Mouse (Mus musculus): ENCODE measurements at regions not wholly inside any gene's neighbourhood (a gene's known extent, or its start where the extent isn't known, plus 50 kb on each side); places are given as distances from the start of the nearest gene placed in this dataset.

DNA sequence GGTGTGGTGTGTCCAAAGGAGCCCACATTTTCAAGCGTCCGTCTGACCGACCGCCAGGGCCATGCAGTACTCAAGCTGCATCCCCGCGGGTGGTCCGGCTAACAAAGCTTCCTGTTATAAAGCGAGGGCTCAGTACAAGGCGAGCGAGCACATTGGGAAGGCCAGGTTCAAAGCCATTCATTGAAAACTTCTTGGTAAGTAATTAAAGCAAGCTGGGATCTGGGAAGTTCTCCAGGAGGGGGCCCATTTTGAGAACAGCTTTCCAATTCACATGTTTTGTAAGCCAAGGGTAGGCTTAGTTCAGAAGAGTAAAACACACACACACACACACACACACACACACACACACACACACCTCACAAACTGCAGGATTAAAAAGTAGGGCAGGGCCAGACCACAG is 57.3 kb upstream of the Prep start:
- DNase-seq (ENCODE audit: low spot score in 2 of 2): no peak

- no peak for DNase-seq (ENCODE audit: low spot score in 2 of 2)
Measured at GRCm38 (mm10) chr10:45009235-45009634, 57.8 kb upstream of the Prep start.

GRCm38 (mm10) chr10:45004037-45004653 is 62.9 kb upstream of the Prep start:
- DNase-seq (ENCODE audit: low spot score in 2 of 2): no peak

- DNase-seq (ENCODE audit: low spot score in 2 of 2): no peak
Measured at GRCm38 (mm10) chr10:45003344-45003681, 63.7 kb upstream of the Prep start.

- no peak for DNase-seq (ENCODE audit: low spot score in 2 of 2)
Measured at GRCm38 (mm10) chr10:45002637-45003343, 64.2 kb upstream of the Prep start.

DNA sequence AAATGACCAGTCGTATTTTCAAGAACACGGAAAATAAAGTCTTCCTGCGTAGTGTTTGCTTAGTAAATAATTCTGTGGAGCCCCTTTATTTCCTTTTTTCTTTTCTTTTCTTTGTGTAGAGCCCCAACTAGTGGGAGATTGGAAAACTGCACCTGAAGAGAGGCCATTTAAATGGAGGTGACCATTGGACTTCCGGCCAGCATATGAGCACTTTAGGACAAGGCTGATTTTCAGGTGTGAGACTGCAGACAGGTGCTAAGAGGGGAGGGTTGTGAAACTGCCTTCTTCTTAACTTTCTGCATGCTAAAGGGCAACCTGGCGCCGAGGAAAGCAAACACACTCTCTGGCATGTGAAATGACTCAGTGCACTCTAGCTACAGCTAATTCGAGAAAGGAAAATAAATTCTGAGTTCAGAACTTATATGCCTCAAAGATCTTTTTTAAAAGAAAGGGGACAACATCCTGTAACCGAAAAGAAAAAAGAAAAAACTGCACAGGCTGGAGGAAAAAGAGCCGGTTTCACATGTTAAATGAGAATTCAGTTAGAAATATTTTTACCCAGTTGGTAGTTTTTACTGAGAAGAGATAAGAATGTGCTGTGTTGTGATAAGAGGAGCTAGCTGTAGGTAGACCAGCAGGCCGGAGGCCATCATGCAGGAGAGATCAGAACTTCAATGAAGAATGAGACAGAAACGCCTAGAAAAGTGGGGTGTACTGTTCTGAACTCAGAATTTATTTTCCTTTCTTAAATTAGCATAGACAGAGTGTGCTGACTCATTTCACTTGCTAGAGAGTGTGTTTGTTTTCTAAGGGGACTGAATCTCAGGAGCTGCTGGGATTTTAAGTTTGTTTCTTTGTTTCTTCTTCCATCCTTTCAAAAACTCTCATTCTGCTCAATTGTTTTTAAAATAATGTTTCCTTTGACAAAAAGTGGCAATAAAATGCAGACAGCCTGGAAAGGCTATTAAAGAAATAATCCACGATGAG is 65.8 kb upstream of the Prep start:
- DNase-seq (ENCODE audit: low spot score in 2 of 2): peak in 1 of 2 experiments; percentile 21

GRCm38 (mm10) chr10:45000027-45000840 is 66.8 kb upstream of the Prep start:
- DNase-seq (ENCODE audit: low spot score in 2 of 2): no peak

- no peak for DNase-seq (ENCODE audit: low spot score in 2 of 2)
Measured at GRCm38 (mm10) chr10:44997906-44998289, 69.1 kb upstream of the Prep start.

- no peak for DNase-seq (ENCODE audit: low spot score in 2 of 2)
Measured at GRCm38 (mm10) chr10:44997184-44997905, 69.7 kb upstream of the Prep start.

DNA sequence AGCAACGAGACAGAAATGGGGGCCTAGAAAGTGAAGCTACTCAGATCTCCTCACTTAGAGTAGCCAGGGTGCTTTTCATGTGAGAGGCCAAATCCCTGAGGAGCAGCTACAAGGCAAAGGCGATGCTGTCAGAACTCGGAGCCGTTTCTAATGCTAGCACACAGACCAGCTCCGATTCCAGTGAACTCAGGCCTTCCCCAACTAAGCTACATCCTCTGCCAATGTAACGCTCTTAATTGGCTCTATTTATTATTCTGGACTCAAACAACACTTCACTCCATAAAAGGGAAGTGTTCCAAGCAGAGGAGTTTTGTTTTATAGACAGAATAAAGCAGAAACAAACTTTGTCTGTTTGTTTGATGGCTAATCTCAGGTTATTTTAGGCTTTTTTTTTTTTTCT is 71.2 kb upstream of the Prep start:
- DNase-seq (ENCODE audit: low spot score in 2 of 2): no peak

GRCm38 (mm10) chr10:44994385-44995281 is 72.4 kb upstream of the Prep start:
- no peak for DNase-seq (ENCODE audit: low spot score in 2 of 2)

DNA sequence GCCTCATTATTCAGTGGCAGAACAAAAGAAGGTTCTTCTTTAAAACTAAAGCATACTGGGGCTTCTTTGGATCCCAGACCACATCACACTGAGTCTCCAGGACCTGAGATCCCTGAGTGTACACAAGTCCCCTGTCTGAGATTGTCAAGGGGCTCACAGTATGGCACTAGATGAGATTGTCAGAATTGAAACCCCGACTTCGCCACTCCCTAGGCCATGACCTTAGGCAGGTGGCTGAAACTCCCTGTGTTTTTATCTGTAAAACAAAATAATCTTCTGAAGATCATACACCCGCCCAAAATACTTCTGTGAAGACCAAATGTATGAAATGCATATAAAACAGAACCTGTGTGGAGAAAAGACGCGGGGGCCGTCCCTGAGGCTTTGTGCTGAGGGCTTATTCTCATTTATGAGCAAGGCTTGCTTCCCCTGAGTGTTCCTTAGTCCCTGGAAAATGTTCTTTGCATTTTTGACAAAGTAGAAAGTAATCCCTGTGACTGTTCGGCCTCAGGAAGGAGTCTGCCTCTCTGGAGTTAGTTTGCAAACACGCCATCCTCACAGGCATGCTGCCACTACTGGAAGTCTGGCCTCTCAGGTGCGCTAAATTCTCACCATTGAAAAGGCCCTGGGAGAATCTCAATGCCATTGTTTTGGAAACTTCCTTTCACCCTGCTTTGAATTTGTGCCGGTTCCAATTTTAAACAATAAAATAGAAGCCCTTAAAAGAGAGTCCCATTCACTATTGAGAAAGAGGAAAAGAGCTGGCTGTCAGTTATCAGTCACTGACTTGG is 73.3 kb upstream of the Prep start:
- no peak for DNase-seq (ENCODE audit: low spot score in 2 of 2)

DNA sequence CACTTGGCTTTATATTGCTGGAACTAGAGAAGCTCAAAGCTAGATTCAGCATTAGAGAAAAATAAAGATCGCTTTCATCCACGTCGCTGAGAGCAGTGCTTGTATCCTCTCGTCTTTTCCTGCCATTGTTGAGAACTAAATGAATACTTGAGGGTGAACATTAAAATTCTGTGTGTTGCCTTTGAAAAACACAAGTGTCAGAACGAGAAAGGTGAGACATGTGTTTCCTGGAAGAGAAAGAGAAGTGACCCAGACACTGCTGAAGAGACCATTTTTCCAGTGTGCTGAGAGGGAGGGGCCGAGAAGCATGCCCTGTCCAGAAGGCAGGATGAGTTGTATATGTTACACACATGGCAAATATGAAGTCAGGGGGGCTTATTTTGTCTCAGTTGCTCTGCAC is 77.5 kb upstream of the Prep start:
- no peak for DNase-seq (ENCODE audit: low spot score in 2 of 2)

DNA sequence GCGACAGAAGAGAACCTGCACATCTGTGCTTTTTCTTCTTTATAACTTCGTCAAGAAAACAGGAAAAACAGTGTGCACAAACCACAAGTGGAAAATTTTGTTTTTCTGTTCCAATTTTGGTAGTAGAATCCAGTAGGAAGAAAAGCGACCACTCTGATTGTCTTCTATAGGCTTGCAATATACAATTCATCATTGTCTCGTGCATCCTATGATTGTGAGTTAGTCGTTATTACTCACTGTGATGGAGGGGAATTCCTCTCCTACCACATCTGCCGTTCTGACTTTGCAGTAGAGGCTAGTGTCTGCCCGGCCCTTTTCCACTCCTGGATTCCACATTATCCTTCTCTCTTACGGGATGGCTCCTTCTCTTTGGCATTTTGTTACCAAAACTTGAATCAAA is 78.2 kb upstream of the Prep start:
- no peak for DNase-seq (ENCODE audit: low spot score in 2 of 2)

DNA sequence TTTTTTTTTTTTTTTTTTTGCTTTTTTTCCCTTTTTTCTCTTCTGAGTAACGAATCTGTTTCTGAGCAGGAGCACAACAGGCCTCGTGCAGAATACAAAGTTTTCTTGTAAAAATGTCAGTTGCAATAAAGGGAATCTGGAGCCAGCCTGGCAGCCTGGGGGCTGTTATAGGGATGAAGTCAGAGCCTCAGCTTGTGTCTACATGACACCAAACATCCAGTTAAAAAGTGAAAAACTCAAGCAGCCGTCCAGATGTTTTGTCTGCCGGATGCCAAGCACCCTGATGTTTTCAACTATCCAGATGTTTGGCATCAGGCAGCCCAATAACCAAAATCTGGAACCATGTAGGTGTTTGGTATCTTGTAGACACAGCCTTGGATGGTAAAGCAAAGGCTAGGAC is 79.4 kb upstream of the Prep start:
- no peak for DNase-seq (ENCODE audit: low spot score in 2 of 2)

- DNase-seq (ENCODE audit: low spot score in 2 of 2): no peak
Measured at GRCm38 (mm10) chr10:44981913-44982312, 85.1 kb upstream of the Prep start.

GRCm38 (mm10) chr10:44976815-44977214 is 90.2 kb upstream of the Prep start:
- DNase-seq (ENCODE audit: low spot score in 2 of 2): no peak

DNA sequence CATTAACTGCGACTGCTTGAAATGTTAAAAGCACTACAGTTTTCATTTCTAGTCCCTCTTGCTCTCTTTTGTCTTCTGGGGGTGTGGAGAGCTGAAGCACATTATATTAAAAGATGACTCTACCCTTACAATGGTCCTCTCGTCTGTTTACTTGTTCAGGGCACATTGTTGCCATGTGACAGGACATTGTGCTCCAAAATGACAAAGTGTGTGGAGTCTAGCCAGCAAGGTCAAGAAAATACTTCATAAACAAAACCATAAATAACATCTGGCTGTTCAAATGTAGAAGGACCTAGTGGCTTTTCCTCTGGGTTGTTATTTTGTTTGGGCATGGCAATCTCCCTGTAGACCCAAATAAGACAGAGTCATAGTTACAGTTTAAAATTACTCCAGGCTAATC is 95.1 kb upstream of the Prep start:
- no peak for DNase-seq (ENCODE audit: low spot score in 2 of 2)

- no peak for DNase-seq (ENCODE audit: low spot score in 2 of 2)
Measured at GRCm38 (mm10) chr10:44959968-44960367, 107.0 kb upstream of the Prep start.
